13 mouse cellular contexts compared by ENCODE assay signal in the genomic region with DNA sequence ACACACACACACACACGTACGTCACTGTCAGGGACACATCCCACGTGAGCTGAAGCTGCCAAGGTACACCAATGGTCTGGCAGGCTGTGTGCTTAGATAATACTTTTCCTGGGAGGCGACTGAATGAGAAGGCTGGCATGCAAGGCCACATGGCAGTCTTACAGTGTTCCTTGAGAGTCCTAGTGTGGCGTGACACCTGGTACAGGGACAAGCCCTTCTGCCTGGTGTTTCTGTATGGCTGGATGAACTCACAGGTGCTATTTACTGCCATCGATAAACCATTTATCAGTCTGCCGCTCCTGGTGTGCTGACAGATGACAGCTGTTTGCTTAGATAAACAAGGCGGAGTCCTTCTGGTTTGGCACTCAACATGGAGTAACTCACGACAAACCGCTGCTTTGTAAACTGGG. TPM values are rescaled to one million over a fixed set of nuclear protein-coding genes. Genes with fewer than 3 reads are reported as not detected.
A peak's percentile ranks its signal among the peaks of the same experiment; 100 is the strongest.
DNase-seq lines count a peak whose midpoint lies in the region; ATAC-seq and TF ChIP-seq lines count a peak whose summit lies in the region.
"Had no signal": no experiment of that assay in that cellular context is flagged by ENCODE, and none has a peak within 500 bp of the region (broad histone marks: within the 10 kb centered on the region; RNA-seq: fewer than 3 reads in every experiment).

No protein-coding gene starts in this region.

- no peak overlapping the region for H3K9ac ChIP-seq in lung, postnatal 0 days (replicated peaks; ENCODE audit: low read depth)
- no peak overlapping the region for H3K9ac ChIP-seq in stomach, embryonic 14.5 days (replicated peaks; ENCODE audit: low read depth, low read length)
- H3K9ac ChIP-seq: embryonic facial prominence, embryonic 15.5 days had no signal

- H3K4me3 ChIP-seq in lung, postnatal 0 days (ENCODE audit: low read depth, low read length): no peak overlapping the region
- no peak overlapping the region for H3K4me3 ChIP-seq in stomach, embryonic 14.5 days (ENCODE audit: low read depth, low read length)
- H3K4me3 ChIP-seq: embryonic facial prominence, embryonic 15.5 days had no signal

- H3K27ac ChIP-seq in lung, postnatal 0 days (ENCODE audit: low read length): no peak overlapping the region
- H3K27ac ChIP-seq in stomach, embryonic 14.5 days (ENCODE audit: low read length): no peak overlapping the region
- H3K27ac ChIP-seq: embryonic facial prominence, embryonic 15.5 days had no signal

- H3K36me3 ChIP-seq in lung, postnatal 0 days (ENCODE audit: insufficient read depth, low read length): no peaks in the 10 kb centered on the region
- H3K36me3 ChIP-seq in stomach, embryonic 14.5 days (ENCODE audit: control insufficient read depth, insufficient read depth, low read length): no peaks in the 10 kb centered on the region
- H3K36me3 ChIP-seq: embryonic facial prominence, embryonic 15.5 days had no signal

- H3K4me1 ChIP-seq in lung, postnatal 0 days (ENCODE audit: insufficient read depth, low read depth, low read length): no peaks in the 10 kb centered on the region
- no peaks in the 10 kb centered on the region for H3K4me1 ChIP-seq in stomach, embryonic 14.5 days (ENCODE audit: control insufficient read depth, insufficient read depth, low read length)

- DNase-seq in adrenal gland, postnatal 14 days: peak; percentile 54
- DNase-seq in adrenal gland, adult 18-20 months (ENCODE audit: low spot score in 2 of 2): no peak
- DNase-seq in lung, postnatal 0 days (ENCODE audit: low spot score): no peak
- DNase-seq in lung, adult 18-20 months: no peak
- peak; percentile 81 for DNase-seq in liver
- no peak for DNase-seq in kidney, postnatal 14 days
- DNase-seq in kidney, postnatal 4 days: no peak
- DNase-seq: B cell, adult 2 months; cerebellum, adult 18-20 months; heart, adult 11 months had no signal

- no peak overlapping the region for H3K4me2 ChIP-seq in lung, postnatal 0 days (replicated peaks; ENCODE audit: low read depth, low read length)
- no peak overlapping the region for H3K4me2 ChIP-seq in stomach, embryonic 14.5 days (replicated peaks; ENCODE audit: low read depth, low read length)
- H3K4me2 ChIP-seq: embryonic facial prominence, embryonic 15.5 days had no signal

- no peak for TF ChIP-seq EP300 in lung, postnatal 0 days (IDR thresholded peaks at IDR 0.05)

- peak; percentile 38 for ATAC-seq in lung, postnatal 0 days
- ATAC-seq in stomach, embryonic 14.5 days (ENCODE audit: insufficient number of reproducible peaks, insufficient read depth, low FRiP score, low read depth): peak; percentile 38; the same call in 1 of the 2 replicates

- H3K27me3 ChIP-seq in lung, postnatal 0 days (replicated peaks; ENCODE audit: insufficient read depth, low read length): no peaks in the 10 kb centered on the region
- H3K27me3 ChIP-seq in stomach, embryonic 14.5 days (ENCODE audit: control insufficient read depth, insufficient read depth, low read length): no peaks in the 10 kb centered on the region
- H3K27me3 ChIP-seq: embryonic facial prominence, embryonic 15.5 days had no signal

- no peak for TF ChIP-seq CTCF in lung, postnatal 0 days (IDR thresholded peaks at IDR 0.05)

- H3K9me3 ChIP-seq in lung, postnatal 0 days (ENCODE audit: low read length): no peaks in the 10 kb centered on the region
- no peaks in the 10 kb centered on the region; the same call in 1 of the 2 replicates for H3K9me3 ChIP-seq in stomach, embryonic 14.5 days (ENCODE audit: control insufficient read depth, low read depth, low read length)
- H3K9me3 ChIP-seq: embryonic facial prominence, embryonic 15.5 days had no signal

- WGBS in lung, postnatal 0 days: 38% methylated on average over 10 of the region's 10 CpGs
- 41% methylated on average over 10 of the region's 10 CpGs for WGBS in stomach, embryonic 14.5 days

RNA-seq across cellular contexts. Expression of a gene that starts 8.9 kb away (rescaled TPM):
- not detected in 2 replicates for total RNA-seq in adrenal gland, postnatal 14 days (2021)
- not detected for total RNA-seq in adrenal gland, adult 18-20 months (2021)
- 0.17 and 0.20 TPM in 2 replicates for polyA plus RNA-seq in lung, postnatal 0 days (2015; fragmentation: Nextera tagmentation; extraction: Ambion mirVana)
- polyA plus RNA-seq in stomach, embryonic 14.5 days (2014; fragmentation: Nextera tagmentation; extraction: Ambion mirVana): 0.08 and 0.13 TPM in 2 replicates
- total RNA-seq: left cerebral cortex, postnatal 25 days had no signal

RNA-seq across cellular contexts. Expression of a gene that starts 44.0 kb away (rescaled TPM):
- total RNA-seq in adrenal gland, postnatal 14 days (2021): not detected in 2 replicates
- not detected for total RNA-seq in adrenal gland, adult 18-20 months (2021)
- polyA plus RNA-seq in lung, postnatal 0 days (2015; fragmentation: Nextera tagmentation; extraction: Ambion mirVana): 0.35 and 0.50 TPM in 2 replicates
- not detected in 2 replicates for polyA plus RNA-seq in stomach, embryonic 14.5 days (2014; fragmentation: Nextera tagmentation; extraction: Ambion mirVana)
- total RNA-seq: left cerebral cortex, postnatal 25 days had no signal

RNA-seq across cellular contexts. Expression of a gene that starts 51.7 kb away (rescaled TPM):
- total RNA-seq in adrenal gland, postnatal 14 days (2021): 1.3 and 1.9 TPM in 2 replicates
- total RNA-seq in adrenal gland, adult 18-20 months (2021): 1 to 10 TPM; 1.4 to 4.9 TPM
- polyA plus RNA-seq in lung, postnatal 0 days (2015; fragmentation: Nextera tagmentation; extraction: Ambion mirVana): 0.63 and 0.94 TPM in 2 replicates
- polyA plus RNA-seq in stomach, embryonic 14.5 days (2014; fragmentation: Nextera tagmentation; extraction: Ambion mirVana): 0.88 and 1.5 TPM in 2 replicates

Comparison
In these comparisons a context has a peak if more than half of its experiments do, and no peak if none do; other contexts are left out.
1. DNase-seq: peak in adrenal gland, postnatal 14 days (single experiment) and liver (single experiment); none in adrenal gland, adult 18-20 months (0 of 2), lung, postnatal 0 days (single experiment), lung, adult 18-20 months (0 of 2), kidney, postnatal 14 days (single experiment) and kidney, postnatal 4 days (0 of 2).